Mouse (Mus musculus) R1 (cell line): ENCODE data around the gene Hist2h3c1.
"Not testable (repeated sequence)": the region's sequence is repeated elsewhere in the genome, so short reads cannot be mapped to it uniquely, and the experiment has no call there.

Source experiments
- DNase-seq: peaks from one replicate; pipeline ENCODE4 v3.0.0-alpha.2; 2018; ENCODE audit warnings: low read depth, low spot score

Gene Hist2h3c1

GRCm38 (mm10) chr3:96284457-96284856, 38.0 kb downstream of the Hist2h3c1 start:
- DNase-seq = peak; percentile 74

GRCm38 (mm10) chr3:96287334-96287733, 40.8 kb downstream of the Hist2h3c1 start:
- not testable (repeated sequence) for DNase-seq

- DNase-seq = peak; percentile 87
Observed at GRCm38 (mm10) chr3:96289201-96289600, 42.7 kb downstream of the Hist2h3c1 start.

- not testable (repeated sequence) for DNase-seq
Observed at GRCm38 (mm10) chr3:96290727-96291126, 44.2 kb downstream of the Hist2h3c1 start.

- DNase-seq = no peak
Observed at GRCm38 (mm10) chr3:96292641-96293040, 46.2 kb downstream of the Hist2h3c1 start.

- no peak for DNase-seq
Observed at GRCm38 (mm10) chr3:96293368-96293767, 46.9 kb downstream of the Hist2h3c1 start.

GRCm38 (mm10) chr3:96293787-96294186, 47.3 kb downstream of the Hist2h3c1 start, which contains the start of gene Fcgr1:
Fcgr1 (minus strand) TSS chr3:96293969.
- no peak for DNase-seq
